Mouse (Mus musculus): ENCODE results near the gene Ciz1.

- TF ChIP-seq CTCF (IDR thresholded peaks at IDR 0.05; ENCODE audit: extremely low read depth, insufficient read depth, insufficient read length, insufficient replicate concordance) (no peak), POLR2A (IDR thresholded peaks at IDR 0.05; ENCODE audit: low read depth, low read length) (no peak)
Measured at GRCm38 (mm10) chr2:32339912-32340642, 12.1 kb upstream of the Ciz1 start.

Data from spleen, adult 2 months (tissue).